Mouse (Mus musculus): Measurements from ENCODE around the gene Klf8. TPM values are rescaled to one million over a fixed set of nuclear protein-coding genes. Genes with fewer than 3 reads are reported as not detected.

Gene Klf8
- polyA plus RNA-seq, 1 experiment: not detected

DNA sequence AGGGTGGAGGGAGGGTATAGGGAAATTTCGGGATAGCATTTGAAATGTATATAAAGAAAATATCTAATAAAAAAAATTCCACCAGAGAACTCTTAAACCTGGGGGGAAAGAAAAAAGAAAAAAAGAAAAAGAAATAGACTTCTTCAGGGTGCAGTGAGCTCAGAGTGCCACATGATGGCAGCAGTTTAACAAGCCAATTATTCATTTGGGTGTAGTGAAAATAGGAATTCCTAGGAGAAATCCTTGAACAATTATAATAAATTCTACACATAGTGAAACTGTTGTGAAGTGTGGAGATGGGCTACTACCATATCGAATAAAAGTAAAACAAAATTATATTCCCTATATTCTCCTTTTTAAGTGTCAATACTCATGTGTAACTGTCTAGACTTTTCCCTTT, 152.0 kb downstream of the Klf8 start:
- Histone ChIP-seq H3K9me3 (ENCODE audit: control insufficient read depth, low read length) (no peaks in the 10 kb centered on the region), H3K4me1 (ENCODE audit: control insufficient read depth) (no peaks in the 10 kb centered on the region), H3K4me3 (replicated peaks) (no peak overlapping the region), H3K36me3 (ENCODE audit: control insufficient read depth) (no peaks in the 10 kb centered on the region), H3K27me3 (ENCODE audit: control insufficient read depth) (no peaks in the 10 kb centered on the region)
- TF ChIP-seq TAL1 (IDR thresholded peaks at IDR 0.05; ENCODE audit: low read length) (no peak), GATA1 (IDR thresholded peaks at IDR 0.05; ENCODE audit: low read length) (no peak)

DNA sequence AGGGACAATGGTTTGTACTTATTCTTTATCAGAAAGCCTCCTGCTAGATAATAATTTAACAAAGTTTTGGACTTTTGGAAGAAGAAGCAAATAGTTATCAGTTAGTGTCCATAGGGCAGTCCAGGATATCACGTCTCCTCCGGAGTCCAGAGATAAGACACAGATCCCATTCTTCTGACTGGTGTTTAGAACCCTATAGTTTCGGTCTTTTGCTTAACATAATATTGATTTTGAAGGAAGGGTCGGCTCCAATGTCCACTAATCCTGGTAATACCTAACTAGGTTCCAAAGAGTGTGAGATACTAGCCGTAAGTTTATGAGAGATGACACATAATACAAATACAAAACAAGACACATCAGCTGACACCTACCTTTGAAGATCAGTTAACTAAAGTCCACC, 179.8 kb downstream of the Klf8 start:
- H3K36me3 ChIP-seq (ENCODE audit: control insufficient read depth): no peaks in the 10 kb centered on the region
- TF ChIP-seq GATA1 (IDR thresholded peaks at IDR 0.05; ENCODE audit: low read length): no peak
- no peak for TF ChIP-seq TAL1 (IDR thresholded peaks at IDR 0.05; ENCODE audit: low read length)
- no peaks in the 10 kb centered on the region for H3K9me3 ChIP-seq (ENCODE audit: control insufficient read depth, low read length)
- no peaks in the 10 kb centered on the region for H3K27me3 ChIP-seq (ENCODE audit: control insufficient read depth)
- no peak overlapping the region for H3K4me3 ChIP-seq (replicated peaks)
- H3K4me1 ChIP-seq (ENCODE audit: control insufficient read depth): no peaks in the 10 kb centered on the region

DNA sequence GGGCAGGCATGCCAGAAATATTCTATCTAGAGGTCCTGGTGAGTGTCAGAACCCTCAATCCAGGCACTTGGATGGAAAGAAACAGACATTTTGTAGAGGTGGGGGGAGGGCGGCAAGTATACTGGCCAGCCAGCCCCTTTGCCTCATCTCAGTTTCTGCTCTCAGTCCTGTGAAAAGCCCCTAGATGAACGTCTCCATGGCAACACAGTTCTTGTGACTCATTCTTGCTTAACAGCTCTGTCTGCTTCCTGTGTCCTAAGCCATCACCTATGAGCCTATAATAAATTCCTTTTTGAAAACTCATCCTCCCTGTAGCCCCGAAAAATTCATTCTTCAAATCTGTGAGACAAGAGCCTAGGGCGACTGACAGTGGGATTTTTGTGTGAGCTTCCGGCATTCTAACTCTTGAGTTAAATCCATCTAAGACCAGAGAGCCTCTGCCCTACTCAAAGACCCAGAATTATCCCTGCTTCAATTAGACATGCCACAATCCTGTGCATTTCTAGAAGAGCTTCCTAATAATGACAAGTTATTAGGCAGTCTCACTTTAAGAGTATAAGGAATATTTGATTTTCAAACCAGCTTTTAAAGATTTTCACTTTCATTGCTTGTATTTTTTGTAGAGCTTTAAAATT, 196.5 kb downstream of the Klf8 start:
- H3K36me3 ChIP-seq (ENCODE audit: control insufficient read depth): no peaks in the 10 kb centered on the region
- no peak overlapping the region for H3K4me3 ChIP-seq (replicated peaks)
- TF ChIP-seq TAL1 (IDR thresholded peaks at IDR 0.05; ENCODE audit: low read length) (no peak), GATA1 (IDR thresholded peaks at IDR 0.05; ENCODE audit: low read length) (no peak)
- H3K27me3 ChIP-seq (ENCODE audit: control insufficient read depth): no peaks in the 10 kb centered on the region
- no peaks in the 10 kb centered on the region for H3K9me3 ChIP-seq (ENCODE audit: control insufficient read depth, low read length)
- no peaks in the 10 kb centered on the region for H3K4me1 ChIP-seq (ENCODE audit: control insufficient read depth)

DNA sequence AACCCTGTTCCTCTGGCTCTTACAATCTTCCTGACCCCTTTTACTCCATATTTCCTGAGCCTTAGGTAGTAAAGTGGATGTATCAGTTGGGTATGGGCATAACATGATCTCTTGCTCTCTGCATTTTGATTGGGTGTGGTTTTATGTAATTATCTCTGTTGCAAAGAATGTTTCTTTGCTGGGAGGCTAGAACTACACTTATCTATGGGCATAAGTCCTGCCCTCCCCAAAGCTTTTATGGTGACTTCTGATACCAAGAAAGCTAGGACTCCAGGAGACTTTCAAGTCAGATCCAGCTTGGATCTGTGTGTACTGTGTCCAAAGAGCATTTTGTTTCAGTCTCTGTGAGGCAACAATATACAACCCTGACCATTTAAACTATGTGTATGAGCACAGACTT, 202.3 kb downstream of the Klf8 start:
- Histone ChIP-seq H3K36me3 (ENCODE audit: control insufficient read depth) (no peaks in the 10 kb centered on the region), H3K4me1 (ENCODE audit: control insufficient read depth) (no peaks in the 10 kb centered on the region), H3K9me3 (ENCODE audit: control insufficient read depth, low read length) (no peaks in the 10 kb centered on the region), H3K27me3 (ENCODE audit: control insufficient read depth) (no peaks in the 10 kb centered on the region), H3K4me3 (replicated peaks) (no peak overlapping the region)
- TF ChIP-seq TAL1 (IDR thresholded peaks at IDR 0.05; ENCODE audit: low read length) (no peak), GATA1 (IDR thresholded peaks at IDR 0.05; ENCODE audit: low read length) (no peak)

DNA sequence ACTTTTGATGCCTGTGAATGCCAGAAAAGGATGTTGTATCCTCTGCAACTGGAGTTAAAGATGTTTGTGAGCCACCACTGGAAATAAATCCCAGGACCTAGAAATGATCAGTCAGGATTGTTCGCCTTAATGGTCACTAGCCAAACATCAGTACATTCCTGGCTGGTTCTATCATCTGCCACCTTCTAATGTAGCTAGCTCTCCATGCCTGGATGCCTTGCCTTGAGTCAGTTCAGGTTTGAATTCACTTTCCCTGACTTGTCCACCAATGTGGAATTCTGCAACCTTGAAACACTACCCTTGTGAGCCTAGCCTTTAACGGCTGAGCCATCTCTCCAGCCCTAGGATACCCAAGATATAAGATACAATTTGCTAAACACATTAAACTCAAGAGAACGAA, 202.8 kb downstream of the Klf8 start:
- TF ChIP-seq TAL1 (IDR thresholded peaks at IDR 0.05; ENCODE audit: low read length) (no peak), GATA1 (IDR thresholded peaks at IDR 0.05; ENCODE audit: low read length) (no peak)
- H3K9me3 ChIP-seq (ENCODE audit: control insufficient read depth, low read length): no peaks in the 10 kb centered on the region
- no peaks in the 10 kb centered on the region for H3K4me1 ChIP-seq (ENCODE audit: control insufficient read depth)
- H3K27me3 ChIP-seq (ENCODE audit: control insufficient read depth): no peaks in the 10 kb centered on the region
- no peaks in the 10 kb centered on the region for H3K36me3 ChIP-seq (ENCODE audit: control insufficient read depth)
- H3K4me3 ChIP-seq (replicated peaks): no peak overlapping the region

Other genes starting within 250 kb of the Klf8 start
- 0.02 TPM in 1 of 2 replicates, not detected in the other for gene Usp51, start 231.0 kb upstream of the Klf8 start, polyA plus RNA-seq (2012)
- not detected in 2 replicates for gene Mageh1, start 199.9 kb upstream of the Klf8 start, polyA plus RNA-seq (2012)
- not detected in 2 replicates for gene Foxr2, start 118.7 kb upstream of the Klf8 start, polyA plus RNA-seq (2012)
- 0.07 TPM in 1 of 2 replicates, not detected in the other for gene Rragb, start 97.5 kb upstream of the Klf8 start, polyA plus RNA-seq (2012)